In genomic region chr1:89812816-89813215, GRCm38 (mm10) we compare ENCODE assay signal across 25 mouse cellular contexts.
DNase-seq lines count a peak whose midpoint lies in the region; ATAC-seq lines count a peak whose summit lies in the region.
"Had no signal": no experiment of that assay in that cellular context is flagged by ENCODE, and none has a peak within 500 bp of the region (broad histone marks: within the 10 kb centered on the region; RNA-seq: fewer than 3 reads in every experiment).

No protein-coding gene starts in this region.

- no peak overlapping the region for H3K9ac ChIP-seq in kidney, embryonic 14.5 days (ENCODE audit: low read depth, low read length)
- H3K9ac ChIP-seq: embryonic facial prominence, embryonic 13.5 days; forebrain, embryonic 12.5 days; forebrain, embryonic 15.5 days; heart, embryonic 12.5 days; heart, embryonic 15.5 days; hindbrain, embryonic 13.5 days had no signal

- no peak overlapping the region for H3K4me2 ChIP-seq in kidney, embryonic 14.5 days (replicated peaks; ENCODE audit: low read depth, low read length)
- H3K4me2 ChIP-seq: embryonic facial prominence, embryonic 13.5 days; forebrain, embryonic 12.5 days; forebrain, embryonic 15.5 days; heart, embryonic 12.5 days; heart, embryonic 15.5 days; hindbrain, embryonic 13.5 days had no signal

- no peaks in the 10 kb centered on the region for H3K9me3 ChIP-seq in kidney, embryonic 14.5 days (ENCODE audit: control insufficient read depth, low read length)
- H3K9me3 ChIP-seq: embryonic facial prominence, embryonic 10.5 days; embryonic facial prominence, embryonic 13.5 days; forebrain, embryonic 12.5 days; forebrain, embryonic 15.5 days; heart, embryonic 12.5 days; heart, embryonic 15.5 days; hindbrain, embryonic 10.5 days; hindbrain, embryonic 13.5 days had no signal

- H3K27me3 ChIP-seq in kidney, embryonic 14.5 days (ENCODE audit: control insufficient read depth, insufficient read depth, low read length) = no peaks in the 10 kb centered on the region
- H3K27me3 ChIP-seq: embryonic facial prominence, embryonic 13.5 days; forebrain, embryonic 15.5 days; heart, embryonic 12.5 days; heart, embryonic 15.5 days; hindbrain, embryonic 13.5 days had no signal

- WGBS in kidney, embryonic 14.5 days = 94% methylated on average over 8 of the region's 8 CpGs

- DNase-seq in cerebellum, adult 11-12 months = peak; percentile 14
- peak; percentile 36 for DNase-seq in kidney, adult 11 months
- DNase-seq in kidney, adult 8-10 months = peak; percentile 34 to 45
- DNase-seq in kidney, postnatal 10 days = no peak
- DNase-seq: adrenal gland, adult 8-10 months; adrenal gland, postnatal 25 days; cerebellum, postnatal 10 days; embryo, embryonic 11 days; gastrocnemius, postnatal 25 days; heart, adult 18-20 months; heart, postnatal 10 days; heart, postnatal 36 days had no signal

- no peaks in the 10 kb centered on the region for H3K36me3 ChIP-seq in kidney, embryonic 14.5 days (ENCODE audit: control insufficient read depth, insufficient read depth, low read length)
- H3K36me3 ChIP-seq: forebrain, embryonic 12.5 days; forebrain, embryonic 15.5 days; heart, embryonic 15.5 days; hindbrain, embryonic 10.5 days had no signal

- no peak overlapping the region for H3K27ac ChIP-seq in kidney, embryonic 14.5 days (ENCODE audit: low read depth, low read length)
- H3K27ac ChIP-seq: embryonic facial prominence, embryonic 10.5 days; embryonic facial prominence, embryonic 13.5 days; forebrain, embryonic 12.5 days; forebrain, embryonic 15.5 days; heart, embryonic 15.5 days; hindbrain, embryonic 10.5 days; hindbrain, embryonic 13.5 days had no signal

- 0 out of 2 replicates have a peak, but pooled peaks cover 9% of the 10 kb centered on the region for H3K4me1 ChIP-seq in kidney, embryonic 14.5 days (ENCODE audit: control insufficient read depth, insufficient read depth, low read length)
- H3K4me1 ChIP-seq: forebrain, embryonic 15.5 days; heart, embryonic 12.5 days; heart, embryonic 15.5 days had no signal

- no peak for ATAC-seq in cerebellum, adult (ENCODE audit: insufficient number of reproducible peaks, low FRiP score, low TSS enrichment)
- ATAC-seq in kidney, embryonic 14.5 days (ENCODE audit: low FRiP score, low TSS enrichment) = no peak
- ATAC-seq: activated CD4-positive, CD25-positive, alpha-beta regulatory T cell, adult 4 months; forebrain, embryonic 15.5 days; hindbrain, embryonic 16.5 days had no signal

- no peak overlapping the region for H3K4me3 ChIP-seq in kidney, embryonic 14.5 days (ENCODE audit: low read length)
- H3K4me3 ChIP-seq: embryonic facial prominence, embryonic 10.5 days; embryonic facial prominence, embryonic 13.5 days; erythroblast, embryonic 14.5 days; forebrain, embryonic 12.5 days; forebrain, embryonic 15.5 days; heart, embryonic 12.5 days; heart, embryonic 15.5 days; hindbrain, embryonic 10.5 days; hindbrain, embryonic 13.5 days had no signal
